8 mouse cellular contexts compared by ENCODE assay signal in genomic region chr2:163718951-163719603, GRCm38 (mm10). TPM values are rescaled to one million over a fixed set of nuclear protein-coding genes. Genes with fewer than 3 reads are reported as not detected.
A peak's percentile ranks its signal among the peaks of the same experiment; 100 is the strongest.
DNase-seq lines count a peak whose midpoint lies in the region; ATAC-seq and TF ChIP-seq lines count a peak whose summit lies in the region.

No protein-coding gene starts in this region.

- peak; percentile 96 for TF ChIP-seq CTCF in cortical plate, adult 2 months (IDR thresholded peaks at IDR 0.05; ENCODE audit: extremely low read depth, insufficient read depth, low read length)

- no peak overlapping the region for H3K4me3 ChIP-seq in cortical plate, adult 2 months (ENCODE audit: insufficient read depth, low read length)
- H3K4me3 ChIP-seq in megakaryocyte, embryonic 14.5 days (replicated peaks) = peak overlapping the region; percentile 87

- TF ChIP-seq POLR2A in cortical plate, adult 2 months (IDR thresholded peaks at IDR 0.05; ENCODE audit: extremely low read depth, insufficient read depth, low read length) = no peak

- no peaks in the 10 kb centered on the region for H3K27me3 ChIP-seq in megakaryocyte, embryonic 14.5 days (replicated peaks)

- H3K36me3 ChIP-seq in megakaryocyte, embryonic 14.5 days (replicated peaks; ENCODE audit: low read length) = peaks cover 52% of the 10 kb centered on the region

- peak; percentile 81 for DNase-seq in gastrocnemius, postnatal 10 days
- DNase-seq in hindlimb bud, embryonic 11.5 days (ENCODE audit: extremely low spot score, low read depth, low spot score) = peak; percentile 35
- peak; percentile 72 to 82 for DNase-seq in left cerebral cortex, adult 8-10 months (ENCODE audit: low spot score in 2 of 2)
- DNase-seq in right cerebral cortex, adult 2 months (ENCODE audit: low spot score in 2 of 2) = peak; percentile 80 to 89
- peak; percentile 36 for DNase-seq in urinary bladder, postnatal 10 days (ENCODE audit: low spot score)

- H3K9me3 ChIP-seq in megakaryocyte, embryonic 14.5 days = no peaks in the 10 kb centered on the region

- peak overlapping the region; percentile 11; the same call in 1 of the 2 replicates for H3K27ac ChIP-seq in cortical plate, adult 2 months (ENCODE audit: insufficient read depth, low read length)

- ATAC-seq in activated CD4-positive, CD25-positive, alpha-beta regulatory T cell, adult 4 months = peak; percentile 97

- peaks cover 5% of the 10 kb centered on the region for H3K4me1 ChIP-seq in cortical plate, adult 2 months (ENCODE audit: control insufficient read depth, insufficient read depth, low read length)
- peaks cover 63% of the 10 kb centered on the region for H3K4me1 ChIP-seq in megakaryocyte, embryonic 14.5 days

RNA-seq across cellular contexts. Expression of gene Ada, which starts 31.0 kb away (rescaled TPM):
- polyA plus RNA-seq in activated CD4-positive, CD25-positive, alpha-beta regulatory T cell, adult 4 months (2017; shearing (Covaris generic)) = 10 to 100 TPM in 1 of 2 experiments, 1 to 10 TPM in 1; 8.1 to 10.8 TPM
- 0.69 and 0.74 TPM in 2 replicates for polyA plus RNA-seq in cortical plate, adult 2 months (2012; rRNA removed)
- total RNA-seq in gastrocnemius, postnatal 10 days (2021) = 1 to 10 TPM; 1.1 to 2.4 TPM
- 1 to 10 TPM; 1.4 to 2.0 (median 1.5) TPM for total RNA-seq in left cerebral cortex, adult 8-10 months (2022)
- polyA plus RNA-seq in megakaryocyte, embryonic 14.5 days (2012; ENCODE audit: insufficient read depth, low replicate concordance) = 6.1 and 21.4 TPM in 2 replicates
